Mouse (Mus musculus): Measurements from ENCODE around the gene Zranb1. TPM values are rescaled to one million over a fixed set of nuclear protein-coding genes. Genes with fewer than 3 reads are reported as not detected.

Gene Zranb1
- polyA plus RNA-seq, 1 experiment from 2014 or later, result 19.2 TPM

GRCm38 (mm10) chr7:132976079-132976478 lies 45.1 kb downstream of the Zranb1 start:
- WGBS, result 88% methylated on average over 2 of the region's 2 CpGs
- H3K4me1 ChIP-seq (ENCODE audit: control insufficient read depth, insufficient read depth, low read length), result no peaks in the 10 kb centered on the region
- no peak overlapping the region for H3K9ac ChIP-seq (replicated peaks; ENCODE audit: low read length)
- no peak overlapping the region for H3K4me2 ChIP-seq (ENCODE audit: low read depth, low read length)
- H3K36me3 ChIP-seq (replicated peaks; ENCODE audit: control insufficient read depth, insufficient read depth, low read depth, low read length), result no peaks in the 10 kb centered on the region; the same call in 1 of the 2 replicates
- ATAC-seq (replicated peaks; ENCODE audit: insufficient number of reproducible peaks, low FRiP score, low TSS enrichment, low read depth), result no peak
- no peak overlapping the region for H3K27ac ChIP-seq (replicated peaks; ENCODE audit: low read depth, low read length)
- no peak for DNase-seq (ENCODE audit: low spot score)
- H3K27me3 ChIP-seq (ENCODE audit: control insufficient read depth, insufficient read depth, low read length), result no peaks in the 10 kb centered on the region
- H3K9me3 ChIP-seq (replicated peaks; ENCODE audit: control insufficient read depth, low read length), result no peaks in the 10 kb centered on the region
- no peak overlapping the region for H3K4me3 ChIP-seq (ENCODE audit: low read depth, low read length)

- 97% methylated on average over 2 of the region's 2 CpGs for WGBS
- Histone ChIP-seq H3K9me3 (replicated peaks; ENCODE audit: control insufficient read depth, low read length) (no peaks in the 10 kb centered on the region), H3K4me1 (ENCODE audit: control insufficient read depth, insufficient read depth, low read length) (no peaks in the 10 kb centered on the region), H3K4me3 (ENCODE audit: low read depth, low read length) (no peak overlapping the region), H3K36me3 (replicated peaks; ENCODE audit: control insufficient read depth, insufficient read depth, low read depth, low read length) (no peaks in the 10 kb centered on the region; the same call in 1 of the 2 replicates), H3K9ac (replicated peaks; ENCODE audit: low read length) (no peak overlapping the region), H3K27ac (replicated peaks; ENCODE audit: low read depth, low read length) (no peak overlapping the region), H3K27me3 (ENCODE audit: control insufficient read depth, insufficient read depth, low read length) (no peaks in the 10 kb centered on the region), H3K4me2 (ENCODE audit: low read depth, low read length) (no peak overlapping the region)
- ATAC-seq (replicated peaks; ENCODE audit: insufficient number of reproducible peaks, low FRiP score, low TSS enrichment, low read depth), result no peak
- DNase-seq (ENCODE audit: low spot score), result no peak
Observed at GRCm38 (mm10) chr7:132977981-132978380, 47.0 kb downstream of the Zranb1 start.

- Histone ChIP-seq H3K4me1 (ENCODE audit: control insufficient read depth, insufficient read depth, low read length) (no peaks in the 10 kb centered on the region), H3K4me3 (ENCODE audit: low read depth, low read length) (no peak overlapping the region), H3K27ac (replicated peaks; ENCODE audit: low read depth, low read length) (no peak overlapping the region), H3K4me2 (ENCODE audit: low read depth, low read length) (no peak overlapping the region), H3K36me3 (replicated peaks; ENCODE audit: control insufficient read depth, insufficient read depth, low read depth, low read length) (no peaks in the 10 kb centered on the region; the same call in none of the 2 replicates), H3K9ac (replicated peaks; ENCODE audit: low read length) (no peak overlapping the region), H3K9me3 (replicated peaks; ENCODE audit: control insufficient read depth, low read length) (no peaks in the 10 kb centered on the region), H3K27me3 (ENCODE audit: control insufficient read depth, insufficient read depth, low read length) (no peaks in the 10 kb centered on the region)
- no peak for ATAC-seq (replicated peaks; ENCODE audit: insufficient number of reproducible peaks, low FRiP score, low TSS enrichment, low read depth)
- 80% methylated on average over 3 of the region's 3 CpGs for WGBS
- no peak for DNase-seq (ENCODE audit: low spot score)
Observed at GRCm38 (mm10) chr7:132982639-132983038, 51.7 kb downstream of the Zranb1 start.

GRCm38 (mm10) chr7:132989839-132990238 lies 58.9 kb downstream of the Zranb1 start:
- no peak for DNase-seq (ENCODE audit: low spot score)
- Histone ChIP-seq H3K4me1 (ENCODE audit: control insufficient read depth, insufficient read depth, low read length) (no peaks in the 10 kb centered on the region), H3K36me3 (replicated peaks; ENCODE audit: control insufficient read depth, insufficient read depth, low read depth, low read length) (peaks cover 14% of the 10 kb centered on the region), H3K27ac (replicated peaks; ENCODE audit: low read depth, low read length) (no peak overlapping the region), H3K27me3 (ENCODE audit: control insufficient read depth, insufficient read depth, low read length) (no peaks in the 10 kb centered on the region), H3K4me3 (ENCODE audit: low read depth, low read length) (no peak overlapping the region), H3K4me2 (ENCODE audit: low read depth, low read length) (no peak overlapping the region), H3K9ac (replicated peaks; ENCODE audit: low read length) (no peak overlapping the region), H3K9me3 (replicated peaks; ENCODE audit: control insufficient read depth, low read length) (no peaks in the 10 kb centered on the region)
- 89% methylated on average over 5 of the region's 5 CpGs for WGBS
- no peak for ATAC-seq (replicated peaks; ENCODE audit: insufficient number of reproducible peaks, low FRiP score, low TSS enrichment, low read depth)

- DNase-seq (ENCODE audit: low spot score) (no peak), ATAC-seq (replicated peaks; ENCODE audit: insufficient number of reproducible peaks, low FRiP score, low TSS enrichment, low read depth) (no peak)
- Histone ChIP-seq H3K9ac (replicated peaks; ENCODE audit: low read length) (no peak overlapping the region), H3K9me3 (replicated peaks; ENCODE audit: control insufficient read depth, low read length) (no peaks in the 10 kb centered on the region), H3K4me1 (ENCODE audit: control insufficient read depth, insufficient read depth, low read length) (no peaks in the 10 kb centered on the region), H3K4me3 (ENCODE audit: low read depth, low read length) (no peak overlapping the region), H3K4me2 (ENCODE audit: low read depth, low read length) (no peak overlapping the region), H3K27ac (replicated peaks; ENCODE audit: low read depth, low read length) (no peak overlapping the region), H3K36me3 (replicated peaks; ENCODE audit: control insufficient read depth, insufficient read depth, low read depth, low read length) (peaks cover 14% of the 10 kb centered on the region), H3K27me3 (ENCODE audit: control insufficient read depth, insufficient read depth, low read length) (no peaks in the 10 kb centered on the region)
- WGBS, result 94% methylated on average over 14 of the region's 14 CpGs
Observed at GRCm38 (mm10) chr7:132991240-132991900, 60.4 kb downstream of the Zranb1 start.

GRCm38 (mm10) chr7:132992967-132993615 lies 62.1 kb downstream of the Zranb1 start:
- Histone ChIP-seq H3K27ac (replicated peaks; ENCODE audit: low read depth, low read length) (no peak overlapping the region), H3K4me3 (ENCODE audit: low read depth, low read length) (no peak overlapping the region), H3K9me3 (replicated peaks; ENCODE audit: control insufficient read depth, low read length) (no peaks in the 10 kb centered on the region), H3K27me3 (ENCODE audit: control insufficient read depth, insufficient read depth, low read length) (no peaks in the 10 kb centered on the region), H3K4me1 (ENCODE audit: control insufficient read depth, insufficient read depth, low read length) (no peaks in the 10 kb centered on the region), H3K9ac (replicated peaks; ENCODE audit: low read length) (no peak overlapping the region), H3K36me3 (replicated peaks; ENCODE audit: control insufficient read depth, insufficient read depth, low read depth, low read length) (peaks cover 13% of the 10 kb centered on the region), H3K4me2 (ENCODE audit: low read depth, low read length) (no peak overlapping the region)
- no peak for ATAC-seq (replicated peaks; ENCODE audit: insufficient number of reproducible peaks, low FRiP score, low TSS enrichment, low read depth)
- 86% methylated on average over 9 of the region's 9 CpGs for WGBS
- DNase-seq (ENCODE audit: low spot score), result no peak

- Histone ChIP-seq H3K36me3 (replicated peaks; ENCODE audit: control insufficient read depth, insufficient read depth, low read depth, low read length) (peaks cover 14% of the 10 kb centered on the region), H3K9ac (replicated peaks; ENCODE audit: low read length) (no peak overlapping the region), H3K27me3 (ENCODE audit: control insufficient read depth, insufficient read depth, low read length) (no peaks in the 10 kb centered on the region), H3K27ac (replicated peaks; ENCODE audit: low read depth, low read length) (no peak overlapping the region), H3K4me3 (ENCODE audit: low read depth, low read length) (no peak overlapping the region), H3K9me3 (replicated peaks; ENCODE audit: control insufficient read depth, low read length) (no peaks in the 10 kb centered on the region), H3K4me2 (ENCODE audit: low read depth, low read length) (no peak overlapping the region), H3K4me1 (ENCODE audit: control insufficient read depth, insufficient read depth, low read length) (no peaks in the 10 kb centered on the region)
- DNase-seq (ENCODE audit: low spot score) (no peak), ATAC-seq (replicated peaks; ENCODE audit: insufficient number of reproducible peaks, low FRiP score, low TSS enrichment, low read depth) (no peak)
- 88% methylated on average over 8 of the region's 8 CpGs for WGBS
Observed at GRCm38 (mm10) chr7:132994120-132994519, 63.2 kb downstream of the Zranb1 start.

- DNase-seq (ENCODE audit: low spot score), result no peak
- Histone ChIP-seq H3K4me1 (ENCODE audit: control insufficient read depth, insufficient read depth, low read length) (no peaks in the 10 kb centered on the region), H3K36me3 (replicated peaks; ENCODE audit: control insufficient read depth, insufficient read depth, low read depth, low read length) (peaks cover 11% of the 10 kb centered on the region), H3K27me3 (ENCODE audit: control insufficient read depth, insufficient read depth, low read length) (no peaks in the 10 kb centered on the region), H3K4me3 (ENCODE audit: low read depth, low read length) (no peak overlapping the region), H3K9ac (replicated peaks; ENCODE audit: low read length) (no peak overlapping the region), H3K9me3 (replicated peaks; ENCODE audit: control insufficient read depth, low read length) (no peaks in the 10 kb centered on the region), H3K27ac (replicated peaks; ENCODE audit: low read depth, low read length) (no peak overlapping the region), H3K4me2 (ENCODE audit: low read depth, low read length) (no peak overlapping the region)
- no peak for ATAC-seq (replicated peaks; ENCODE audit: insufficient number of reproducible peaks, low FRiP score, low TSS enrichment, low read depth)
- WGBS, result 75% methylated on average over 6 of the region's 6 CpGs
Observed at GRCm38 (mm10) chr7:132994628-132995191, 63.8 kb downstream of the Zranb1 start.
